Mouse (Mus musculus): ENCODE data around the gene Qpct.

Qpct gene

DNA sequence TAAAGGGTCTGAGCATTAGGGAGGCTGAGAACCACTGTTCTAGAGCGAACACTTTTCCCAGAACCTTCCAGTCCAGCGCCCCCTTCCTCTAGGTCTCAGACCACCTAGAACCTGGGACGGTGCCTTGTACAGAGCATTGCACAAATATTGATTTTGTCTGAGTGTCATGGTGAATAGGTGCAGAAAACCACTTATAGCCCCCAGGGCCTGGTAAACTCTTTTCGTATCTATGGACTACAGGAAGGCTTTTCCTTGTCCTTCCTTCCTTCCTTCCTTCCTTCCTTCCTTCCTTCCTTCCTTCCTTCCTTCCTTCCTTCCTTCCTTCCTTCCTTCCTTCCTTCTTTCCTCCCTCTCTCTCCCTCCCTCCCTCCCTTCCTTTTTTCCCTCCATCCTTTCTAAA is at the start of gene Qpct:
TSS of gene Qpct (plus strand) at position 301 of the 400 bp plus-strand sequence.
- DNase-seq: no peak

DNA sequence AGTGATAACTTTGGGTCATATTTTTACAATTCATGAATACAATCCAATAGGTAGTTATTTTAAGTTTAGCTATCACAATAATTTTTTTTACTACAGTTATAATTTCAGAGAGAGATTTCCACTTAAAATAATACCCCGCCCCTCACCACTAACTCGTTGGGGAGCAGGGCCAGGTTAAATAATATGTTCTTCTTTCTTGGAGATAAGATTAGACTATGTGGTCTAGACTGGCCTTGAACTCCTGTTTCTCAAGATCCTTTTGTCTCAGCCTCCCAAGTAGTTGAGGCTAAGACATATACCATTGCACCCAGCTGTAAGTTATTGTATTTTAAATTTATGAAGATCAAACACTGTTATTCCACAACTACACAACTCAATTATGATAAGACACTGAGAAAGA is 38.1 kb upstream of the Qpct start:
- no peak for DNase-seq

DNA sequence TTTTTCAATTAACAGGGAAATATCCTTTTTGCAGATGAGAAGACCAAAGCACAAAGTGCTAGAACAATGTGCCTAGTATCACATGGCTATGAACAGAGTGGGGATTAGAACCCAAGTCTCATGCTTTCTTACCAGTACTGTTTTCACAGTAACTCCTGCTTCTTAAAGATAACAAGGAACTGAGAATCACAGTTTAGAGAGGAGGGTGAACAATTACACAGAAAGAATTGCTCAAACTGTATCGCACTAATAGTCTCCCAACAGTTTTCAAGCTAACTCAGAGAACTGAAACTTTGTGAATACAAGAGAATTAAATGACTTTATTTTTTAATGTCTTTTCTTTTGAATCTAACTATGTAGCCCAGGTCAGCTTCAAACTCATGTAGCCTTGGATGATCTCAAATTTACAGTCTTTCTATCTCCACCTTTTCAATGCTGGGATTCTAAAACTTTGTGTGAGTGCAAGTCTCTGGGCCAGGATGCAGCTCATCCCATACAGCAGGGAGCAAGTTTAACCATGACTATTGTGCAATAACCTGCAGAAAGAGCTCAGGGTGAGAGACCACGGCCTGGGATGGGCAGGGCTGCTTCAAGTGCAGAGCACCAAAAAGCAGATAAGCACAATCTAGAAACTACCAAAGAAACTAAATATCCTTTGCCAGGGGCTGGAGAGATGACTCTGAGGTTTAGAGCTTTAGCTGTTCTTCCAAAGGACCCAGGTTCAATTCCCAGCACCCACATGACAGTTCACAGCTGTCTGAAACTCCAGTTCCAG is 36.6 kb upstream of the Qpct start:
- no peak for DNase-seq

DNA sequence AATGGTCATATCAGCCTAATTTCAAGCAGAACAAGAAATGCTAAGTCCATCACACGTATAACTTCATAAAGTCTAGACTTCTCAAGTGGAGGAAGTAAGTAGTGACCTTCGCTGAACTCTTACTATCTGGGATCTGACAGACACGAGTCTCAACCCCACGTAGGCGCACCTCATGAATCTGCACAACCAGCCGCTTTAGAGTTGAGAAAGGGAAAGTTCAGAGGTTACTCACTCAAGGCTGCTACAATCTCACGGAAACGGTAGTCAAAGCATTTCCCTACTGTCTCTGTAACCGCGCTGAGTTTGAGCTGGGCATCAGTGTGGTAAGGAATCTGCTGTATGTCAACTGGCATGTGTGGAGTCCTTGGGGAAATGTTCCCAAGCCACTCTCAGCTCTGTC is 35.9 kb upstream of the Qpct start:
- DNase-seq: no peak

DNA sequence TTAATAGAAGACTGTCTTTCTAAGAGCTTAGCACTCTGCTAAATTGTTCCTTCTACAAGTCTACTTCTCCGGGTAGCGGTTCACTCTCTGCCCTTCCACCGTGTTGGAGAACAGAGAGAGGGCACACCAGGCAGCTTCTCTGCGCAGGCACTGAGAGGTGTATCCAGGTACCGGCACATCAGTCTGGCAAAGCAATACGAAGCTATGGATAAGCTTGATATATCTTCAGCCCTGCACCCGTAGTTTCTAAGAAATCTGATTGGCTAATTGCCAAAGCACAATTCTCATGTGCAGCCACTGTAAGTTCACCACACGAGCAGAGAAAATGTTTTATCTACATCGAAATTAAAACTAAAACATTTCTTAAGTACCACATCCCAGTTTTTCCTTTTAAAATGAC is 33.3 kb upstream of the Qpct start:
- no peak for DNase-seq

GRCm38 (mm10) chr17:79019726-79020207 is 31.9 kb upstream of the Qpct start:
- DNase-seq: peak; percentile 23

DNA sequence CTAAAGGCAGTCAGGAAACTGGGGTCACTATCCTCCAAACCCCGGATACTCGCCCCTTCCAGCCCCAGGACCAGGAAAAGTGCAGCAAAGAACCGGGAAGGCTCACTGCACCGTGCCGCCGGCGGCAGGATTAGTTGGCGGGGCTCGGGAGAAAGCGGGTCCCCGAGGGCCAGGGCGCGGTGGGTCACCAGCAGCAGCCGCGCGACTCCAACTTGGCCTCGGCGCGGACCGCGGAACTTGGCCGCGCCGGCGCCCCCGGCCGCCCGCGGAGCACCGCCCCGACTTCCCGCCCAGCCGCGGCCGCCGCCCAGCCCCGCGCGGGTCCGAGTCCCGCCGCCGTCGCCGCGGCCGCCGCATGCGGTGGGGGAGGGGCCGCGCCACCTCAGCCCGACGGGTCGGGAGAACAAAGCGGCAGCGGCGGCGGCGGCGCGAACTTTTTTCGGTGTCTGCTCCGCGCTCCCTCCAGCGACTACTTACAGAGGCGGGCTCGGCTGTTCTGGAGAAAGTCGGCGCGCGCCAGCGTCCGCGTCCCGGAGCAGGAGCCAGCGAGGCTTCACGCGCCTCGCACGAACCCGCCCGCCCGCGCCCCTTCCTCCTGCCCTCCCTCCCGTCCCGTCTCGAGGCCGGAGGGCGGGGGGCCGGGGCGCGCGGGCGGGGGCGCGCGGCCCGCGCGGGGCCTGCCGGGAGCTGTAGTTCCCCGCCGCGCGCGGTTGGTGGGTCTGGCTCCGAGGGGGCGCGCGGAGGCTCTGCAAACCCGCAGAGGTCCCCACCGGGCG is 31.3 kb upstream of the Qpct start, which contains the start of gene Prkd3:
TSS of gene Prkd3 (minus strand) at position 609 of the 776 bp plus-strand sequence.
- peak; percentile 80 for DNase-seq

GRCm38 (mm10) chr17:79020984-79021335 is 30.7 kb upstream of the Qpct start:
- DNase-seq: no peak

- no peak for DNase-seq
Observed at GRCm38 (mm10) chr17:79022746-79023145, 29.0 kb upstream of the Qpct start.

GRCm38 (mm10) chr17:79024544-79024943 is 27.2 kb upstream of the Qpct start:
- DNase-seq: peak; percentile 10

DNA sequence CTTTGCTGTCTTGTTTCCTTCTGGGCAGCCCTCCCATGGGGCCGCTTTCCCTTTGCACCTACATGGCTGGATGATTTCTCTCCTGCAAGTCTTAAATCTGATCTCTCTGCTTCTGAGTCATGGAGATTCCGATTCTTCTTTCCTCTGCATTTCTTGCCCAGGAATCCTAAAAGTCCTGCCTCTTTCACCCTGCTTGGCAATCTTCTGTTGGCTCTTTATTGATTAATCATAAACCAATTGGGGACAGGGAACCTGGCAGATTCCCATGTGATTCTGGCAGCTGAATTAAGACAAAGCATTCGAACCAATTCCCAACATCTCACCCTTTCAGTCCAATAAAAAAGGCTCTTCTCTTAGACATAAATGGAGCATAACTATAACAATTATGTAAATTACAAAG is 22.5 kb upstream of the Qpct start:
- DNase-seq: no peak

GRCm38 (mm10) chr17:79031569-79031968 is 20.1 kb upstream of the Qpct start:
- DNase-seq: no peak

GRCm38 (mm10) chr17:79032782-79033181 is 18.9 kb upstream of the Qpct start:
- DNase-seq: no peak

- no peak for DNase-seq
Observed at GRCm38 (mm10) chr17:79039660-79040059, 12.0 kb upstream of the Qpct start.

- DNase-seq: no peak
Observed at GRCm38 (mm10) chr17:79043705-79044104, 8.0 kb upstream of the Qpct start.

- peak; percentile 87 for DNase-seq
Observed at GRCm38 (mm10) chr17:79052088-79052812, 544 bp downstream of the Qpct start.

- no peak for DNase-seq
Observed at GRCm38 (mm10) chr17:79058271-79058670, 6.6 kb downstream of the Qpct start.

GRCm38 (mm10) chr17:79060221-79060620 is 8.5 kb downstream of the Qpct start:
- no peak for DNase-seq

- no peak for DNase-seq
Observed at GRCm38 (mm10) chr17:79064250-79064649, 12.5 kb downstream of the Qpct start.

GRCm38 (mm10) chr17:79068581-79068980 is 16.9 kb downstream of the Qpct start:
- no peak for DNase-seq

GRCm38 (mm10) chr17:79069019-79069418 is 17.3 kb downstream of the Qpct start:
- DNase-seq: peak; percentile 41

DNA sequence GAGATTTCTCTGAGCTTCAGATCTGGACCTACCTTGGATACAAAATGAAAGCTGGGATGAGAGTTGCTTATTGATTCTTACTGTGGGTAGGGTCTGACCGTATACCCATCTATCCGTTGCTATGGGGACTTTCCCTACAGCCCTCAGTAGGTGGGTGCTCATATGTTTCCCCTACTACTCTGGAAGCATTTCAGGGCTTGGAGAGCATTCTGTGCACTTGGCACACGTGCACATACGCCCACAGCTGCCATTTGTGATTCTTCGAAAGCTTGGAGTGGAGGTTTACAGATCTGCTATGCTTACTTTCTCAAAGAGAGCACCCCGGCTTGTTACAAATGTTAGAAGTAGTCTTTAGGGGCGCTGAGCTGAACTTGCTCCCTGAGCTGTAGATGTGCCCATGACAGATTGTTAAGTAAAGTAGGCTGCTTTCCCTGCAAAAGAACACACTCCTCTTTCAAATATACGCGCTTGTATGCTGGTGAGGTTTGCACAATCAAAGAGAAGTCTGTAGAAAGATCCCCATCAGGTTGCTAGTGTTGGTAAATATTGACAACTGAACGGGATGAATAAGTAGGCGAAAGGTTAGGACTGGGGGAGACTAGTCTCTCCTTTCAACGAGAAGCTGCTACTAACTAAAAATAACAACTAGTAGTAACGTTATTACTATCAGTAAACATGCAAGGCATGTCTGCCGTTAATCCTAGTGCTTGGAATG is 18.2 kb downstream of the Qpct start:
- no peak for DNase-seq

DNA sequence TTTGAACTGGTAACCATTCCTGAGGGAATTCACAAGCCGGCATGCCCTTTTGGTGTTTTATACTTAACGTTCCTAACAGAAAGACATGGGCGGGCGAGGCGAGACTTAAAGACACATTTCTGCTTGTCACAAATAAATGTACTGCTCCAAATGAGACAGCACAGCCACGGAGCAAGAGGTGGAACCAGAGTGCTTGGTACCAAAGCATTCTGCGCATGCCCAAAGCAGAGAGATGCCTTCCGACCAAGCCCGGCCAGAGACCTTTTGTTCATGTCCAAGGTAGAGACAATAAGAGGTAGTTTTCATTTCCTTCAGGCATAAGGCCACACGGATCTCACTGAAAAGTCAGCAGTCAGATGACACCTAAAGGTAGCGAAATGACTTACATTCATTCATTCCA is 20.2 kb downstream of the Qpct start:
- DNase-seq: no peak

Data from lung, postnatal 10 days (tissue).